Mouse (Mus musculus) embryonic facial prominence, embryonic 13.5 days (tissue): ENCODE results near the gene Afdn. TPM values are rescaled to one million over a fixed set of nuclear protein-coding genes. Genes with fewer than 3 reads are reported as not detected.
"Not testable (repeated sequence)": the region's sequence is repeated elsewhere in the genome, so short reads cannot be mapped to it uniquely, and the experiment has no call there.

Experiments used
- ATAC-seq: fragments of 200-750 bp; cut with Nextera tagmentation; 2 replicates; pipeline ENCODE4 v1.8.0; 2017; ENCODE audit warnings: low read depth; ENCODE audit not compliant: insufficient number of reproducible peaks, insufficient read depth, low FRiP score, low TSS enrichment
- H3K27ac ChIP-seq: fragments of 300-500 bp; sonication (generic); 2 replicates; pipeline ENCODE4 v1.5.1; 2015; ENCODE audit warnings: moderate library complexity, mild to moderate bottlenecking, inconsistent platforms
- H3K27me3 ChIP-seq: fragments of 300-500 bp; sonication (generic); 2 replicates; pipeline ENCODE4 v1.6.1; 2015; ENCODE audit warnings: mild to moderate bottlenecking, inconsistent platforms
- H3K36me3 ChIP-seq: fragments of 300-500 bp; sonication (generic); 2 replicates; pipeline ENCODE4 v1.6.1; 2015; ENCODE audit warnings: mild to moderate bottlenecking, inconsistent platforms
- H3K4me1 ChIP-seq: fragments of 300-500 bp; sonication (generic); 2 replicates; pipeline ENCODE4 v1.6.1; 2015; ENCODE audit warnings: inconsistent platforms
- H3K4me2 ChIP-seq: fragments of 300-500 bp; sonication (generic); 2 replicates; pipeline ENCODE4 v1.6.1; 2015; ENCODE audit warnings: moderate library complexity, mild to moderate bottlenecking, inconsistent platforms
- H3K4me3 ChIP-seq: fragments of 300-500 bp; sonication (generic); 2 replicates; pipeline ENCODE4 v1.5.1; 2015; ENCODE audit warnings: mild to moderate bottlenecking, inconsistent platforms
- H3K9ac ChIP-seq: fragments of 300-500 bp; sonication (generic); 2 replicates; pipeline ENCODE4 v1.6.1; 2015; ENCODE audit warnings: mild to moderate bottlenecking, inconsistent platforms
- H3K9me3 ChIP-seq: fragments of 300-500 bp; sonication (generic); 2 replicates; pipeline ENCODE4 v1.6.1; 2016; ENCODE audit warnings: inconsistent platforms
- WGBS: fragments of 180-500 bp; shearing (Covaris S2); methylation state at CpG from one replicate; pipeline ENCODE4 v1.1.7; 2015; ENCODE audit warnings: mixed read lengths; 5-methylcytosine and 5-hydroxymethylcytosine counted together
- polyA plus RNA-seq: library from polyadenylated mRNA; unstranded; fragments of >200 nt; fragmentation: Nextera tagmentation; extraction: Ambion mirVana; gene quantifications from 2 replicates; pipeline ENCODE4 v1.2.1, GENCODE M21; 2015

The Afdn gene
- polyA plus RNA-seq, 1 experiment from 2014 or later = 57.8 TPM

- ATAC-seq = no peak
- Histone ChIP-seq H3K9me3 (no peaks in the 10 kb centered on the region), H3K4me1 (no peaks in the 10 kb centered on the region), H3K36me3 (peaks cover 23% of the 10 kb centered on the region), H3K9ac (no peak overlapping the region), H3K4me3 (no peak overlapping the region), H3K4me2 (no peak overlapping the region), H3K27me3 (no peaks in the 10 kb centered on the region), H3K27ac (no peak overlapping the region)
- WGBS = 74% methylated on average over 1 of the region's 1 CpGs
Measured at GRCm38 (mm10) chr17:13830636-13831341, 70.5 kb downstream of the Afdn start.

- H3K4me3 ChIP-seq = no peak overlapping the region
- ATAC-seq = no peak
- no peak overlapping the region for H3K27ac ChIP-seq
- no peaks in the 10 kb centered on the region for H3K4me1 ChIP-seq
- no peaks in the 10 kb centered on the region for H3K27me3 ChIP-seq
- WGBS = 73% methylated on average over 4 of the region's 4 CpGs
- no peak overlapping the region for H3K9ac ChIP-seq
- no peaks in the 10 kb centered on the region for H3K9me3 ChIP-seq
- peaks cover 19% of the 10 kb centered on the region for H3K36me3 ChIP-seq
- H3K4me2 ChIP-seq = no peak overlapping the region
Measured at GRCm38 (mm10) chr17:13835876-13836275, 75.5 kb downstream of the Afdn start.

- Histone ChIP-seq H3K4me3 (no peak overlapping the region), H3K9ac (no peak overlapping the region), H3K36me3 (peaks cover 39% of the 10 kb centered on the region), H3K4me2 (no peak overlapping the region), H3K9me3 (no peaks in the 10 kb centered on the region), H3K27me3 (no peaks in the 10 kb centered on the region), H3K4me1 (0 out of 2 replicates have a peak, but pooled peaks cover 3% of the 10 kb centered on the region), H3K27ac (no peak overlapping the region)
- no peak for ATAC-seq
- 75% methylated on average over 2 of the region's 2 CpGs for WGBS
Measured at GRCm38 (mm10) chr17:13850175-13850574, 89.8 kb downstream of the Afdn start.

- not testable (repeated sequence) for H3K27me3 ChIP-seq, H3K4me1 ChIP-seq, ATAC-seq, H3K9me3 ChIP-seq, H3K9ac ChIP-seq, H3K4me2 ChIP-seq, H3K27ac ChIP-seq, H3K4me3 ChIP-seq
- peaks cover 57% of the 10 kb centered on the region for H3K36me3 ChIP-seq
- WGBS = 66% methylated on average over 7 of the region's 7 CpGs
Measured at GRCm38 (mm10) chr17:13853883-13854282, 93.5 kb downstream of the Afdn start.

- no peak overlapping the region for H3K9ac ChIP-seq
- H3K4me3 ChIP-seq = no peak overlapping the region
- peak; percentile 20; the same call in 1 of the 2 replicates for ATAC-seq
- no peaks in the 10 kb centered on the region for H3K27me3 ChIP-seq
- WGBS = 72% methylated on average over 1 of the region's 1 CpGs
- peaks cover 54% of the 10 kb centered on the region for H3K36me3 ChIP-seq
- 0 out of 2 replicates have a peak, but pooled peaks cover 3% of the 10 kb centered on the region for H3K4me1 ChIP-seq
- H3K27ac ChIP-seq = no peak overlapping the region
- H3K4me2 ChIP-seq = no peak overlapping the region
- no peaks in the 10 kb centered on the region for H3K9me3 ChIP-seq
Measured at GRCm38 (mm10) chr17:13855396-13855795, 95.1 kb downstream of the Afdn start.

- Histone ChIP-seq H3K4me3 (no peak overlapping the region), H3K4me2 (no peak overlapping the region), H3K27ac (no peak overlapping the region), H3K36me3 (peaks cover 45% of the 10 kb centered on the region), H3K27me3 (no peaks in the 10 kb centered on the region), H3K9ac (no peak overlapping the region), H3K4me1 (0 out of 2 replicates have a peak, but pooled peaks cover 3% of the 10 kb centered on the region), H3K9me3 (no peaks in the 10 kb centered on the region)
- no peak for ATAC-seq
- WGBS = 83% methylated on average over 5 of the region's 5 CpGs
Measured at GRCm38 (mm10) chr17:13856429-13857090, 96.2 kb downstream of the Afdn start.

GRCm38 (mm10) chr17:13865340-13865739 is 105.0 kb downstream of the Afdn start:
- Histone ChIP-seq H3K4me3 (no peak overlapping the region), H3K9ac (no peak overlapping the region), H3K36me3 (peaks cover 28% of the 10 kb centered on the region), H3K9me3 (no peaks in the 10 kb centered on the region), H3K27me3 (no peaks in the 10 kb centered on the region), H3K4me2 (no peak overlapping the region), H3K27ac (no peak overlapping the region), H3K4me1 (peaks cover 12% of the 10 kb centered on the region)
- WGBS = 83% methylated on average over 5 of the region's 5 CpGs
- no peak for ATAC-seq

- H3K9me3 ChIP-seq = no peaks in the 10 kb centered on the region
- 35% methylated on average over 3 of the region's 3 CpGs for whole genome bisulfite sequencing
- peaks cover 12% of the 10 kb centered on the region for H3K4me1 ChIP-seq
- H3K27ac ChIP-seq = peak overlapping the region; percentile 85
- H3K4me2 ChIP-seq = peak overlapping the region; percentile 51
- peaks cover 29% of the 10 kb centered on the region for H3K36me3 ChIP-seq
- H3K9ac ChIP-seq = 0 out of 2 replicates have a peak overlapping the region, but pooled peaks have one; percentile 12
- no peaks in the 10 kb centered on the region for H3K27me3 ChIP-seq
- no peak for ATAC-seq
- H3K4me3 ChIP-seq = peak overlapping the region; percentile 11
Measured at GRCm38 (mm10) chr17:13866951-13867351, 106.6 kb downstream of the Afdn start.

- peaks cover 28% of the 10 kb centered on the region for H3K36me3 ChIP-seq
Measured at GRCm38 (mm10) chr17:13867475-13867874, 107.1 kb downstream of the Afdn start.

GRCm38 (mm10) chr17:13870236-13870635 is 109.9 kb downstream of the Afdn start:
- peaks cover 14% of the 10 kb centered on the region for H3K36me3 ChIP-seq
- ATAC-seq = no peak
- H3K27ac ChIP-seq = no peak overlapping the region
- no peaks in the 10 kb centered on the region for H3K27me3 ChIP-seq
- peaks cover 12% of the 10 kb centered on the region for H3K4me1 ChIP-seq
- H3K9ac ChIP-seq = no peak overlapping the region
- H3K4me3 ChIP-seq = no peak overlapping the region
- 91% methylated on average over 1 of the region's 1 CpGs for WGBS
- no peaks in the 10 kb centered on the region for H3K9me3 ChIP-seq
- no peak overlapping the region for H3K4me2 ChIP-seq

More at GRCm38 (mm10) chr17:13867475-13867874, 107.1 kb downstream of the Afdn start:
- H3K4me2 ChIP-seq = peak overlapping the region; percentile 51
- H3K4me3 ChIP-seq = peak overlapping the region; percentile 11
- WGBS = 14% methylated on average over 6 of the region's 6 CpGs
- H3K4me1 ChIP-seq = peaks cover 12% of the 10 kb centered on the region
- peak; percentile 62; the same call in 1 of the 2 replicates for ATAC-seq
- H3K27ac ChIP-seq = peak overlapping the region; percentile 85
- no peaks in the 10 kb centered on the region for H3K27me3 ChIP-seq
- H3K9me3 ChIP-seq = no peaks in the 10 kb centered on the region
- no peak overlapping the region for H3K9ac ChIP-seq

GRCm38 (mm10) chr17:13874245-13874644 is 113.9 kb downstream of the Afdn start:
- peaks cover 22% of the 10 kb centered on the region for H3K36me3 ChIP-seq
- no peak overlapping the region for H3K4me2 ChIP-seq
- no peaks in the 10 kb centered on the region for H3K27me3 ChIP-seq
- no peaks in the 10 kb centered on the region for H3K4me1 ChIP-seq
- no peak overlapping the region for H3K9ac ChIP-seq
- ATAC-seq = no peak
- no peaks in the 10 kb centered on the region for H3K9me3 ChIP-seq
- H3K27ac ChIP-seq = no peak overlapping the region
- H3K4me3 ChIP-seq = no peak overlapping the region
- 96% methylated on average over 1 of the region's 1 CpGs for WGBS

GRCm38 (mm10) chr17:13877460-13877859 is 117.1 kb downstream of the Afdn start:
- Histone ChIP-seq H3K9me3 (no peaks in the 10 kb centered on the region), H3K27ac (no peak overlapping the region), H3K4me2 (no peak overlapping the region), H3K36me3 (peaks cover 23% of the 10 kb centered on the region), H3K9ac (no peak overlapping the region), H3K4me3 (no peak overlapping the region), H3K27me3 (no peaks in the 10 kb centered on the region), H3K4me1 (no peaks in the 10 kb centered on the region)
- ATAC-seq = no peak
